Mouse (Mus musculus) layer of hippocampus, adult 18-20 months (tissue): ENCODE results near the gene Tax1bp1. TPM values are rescaled to one million over a fixed set of nuclear protein-coding genes. Genes with fewer than 3 reads are reported as not detected.
"Not testable (repeated sequence)": the region's sequence is repeated elsewhere in the genome, so short reads cannot be mapped to it uniquely, and the experiment has no call there.

ENCODE experiments used
- DNase-seq, 2 experiments: peaks; one replicate each; pipeline ENCODE4 v3.0.0; 2022; ENCODE audit warnings: low spot score in 2 of 2
- long read RNA-seq: library from polyadenylated mRNA; stranded (forward); transcript quantifications from one replicate; pipeline ENCODE4 v2.0.0, GENCODE M21; 2021
- total RNA-seq, 2 experiments: library from RNA; stranded (reverse); gene quantifications; 2 replicates each; pipeline ENCODE4 v1.2.3; 2021

Tax1bp1 gene
- total RNA-seq, result 100 to 1,000 TPM; 133 to 139 TPM
- long read RNA-seq, transcript Tax1bp1-201 (18 exons, 3,285 nt), result major isoform, 182 of 233 reads
- long read RNA-seq, partial matches to known transcripts, result 15 of 233 reads
- long read RNA-seq, other reads (novel, unspliced or antisense), result 36 of 233 reads

DNA sequence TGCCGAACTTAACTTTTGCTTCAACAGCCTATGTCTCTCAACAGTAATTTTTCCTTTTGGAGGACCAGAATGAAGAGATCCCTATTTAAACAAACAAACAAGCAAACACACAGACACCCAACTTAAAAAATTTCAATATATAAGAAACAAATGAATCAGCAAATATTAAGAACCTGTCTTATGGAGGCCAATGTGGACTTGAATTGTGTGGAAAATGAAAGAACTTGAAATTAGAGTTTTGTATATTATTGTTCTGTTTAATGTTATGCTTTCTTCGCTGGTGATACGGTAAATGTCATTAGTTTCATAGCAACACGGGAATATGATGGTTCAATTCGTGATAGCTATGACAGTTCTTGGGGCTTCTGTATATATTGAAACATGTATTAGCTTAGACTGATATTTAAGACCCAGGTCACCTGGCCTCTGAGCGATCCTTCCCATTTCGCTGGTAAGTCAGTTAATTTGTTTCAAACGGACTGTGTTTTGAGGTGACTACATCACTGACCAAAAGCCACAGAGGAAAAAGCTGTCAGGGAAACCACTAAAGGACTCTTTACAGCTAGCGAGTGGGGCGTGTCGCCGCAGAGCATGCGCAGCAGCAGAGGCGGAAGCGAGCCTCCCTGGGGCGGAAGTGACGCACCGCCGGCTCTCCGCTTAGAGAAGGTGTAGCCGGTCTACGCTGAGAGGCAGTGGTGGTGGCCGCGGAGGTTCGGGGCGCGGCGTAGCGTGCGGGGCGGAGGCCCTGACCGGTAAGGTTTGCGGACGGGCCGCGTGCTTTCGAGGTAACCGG lies at the start of gene Tax1bp1:
Gene Tax1bp1, plus strand, starts transcription at position 626 of the 793 bp plus-strand sequence.
- peak; percentile 88 to 95 for DNase-seq

DNA sequence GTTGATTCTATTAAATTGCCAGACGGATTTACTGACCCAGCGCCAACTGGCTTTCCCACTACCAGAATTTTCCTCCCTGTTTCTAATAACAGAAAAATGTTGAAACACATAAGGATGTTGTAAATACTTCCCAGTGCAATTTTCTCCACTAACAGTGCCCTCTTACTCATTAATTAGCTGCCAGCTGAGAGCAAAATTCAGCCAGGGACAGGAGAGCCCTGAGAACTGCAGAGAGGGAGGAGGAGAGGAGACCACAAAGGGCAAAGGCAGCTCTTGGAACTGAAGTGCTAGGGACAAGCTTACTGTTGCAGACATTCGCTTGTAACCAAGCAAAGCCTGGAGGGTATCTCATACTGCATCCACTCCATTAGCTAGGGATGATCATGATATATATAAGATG lies 45.9 kb upstream of the Tax1bp1 start:
- no peak for DNase-seq

DNA sequence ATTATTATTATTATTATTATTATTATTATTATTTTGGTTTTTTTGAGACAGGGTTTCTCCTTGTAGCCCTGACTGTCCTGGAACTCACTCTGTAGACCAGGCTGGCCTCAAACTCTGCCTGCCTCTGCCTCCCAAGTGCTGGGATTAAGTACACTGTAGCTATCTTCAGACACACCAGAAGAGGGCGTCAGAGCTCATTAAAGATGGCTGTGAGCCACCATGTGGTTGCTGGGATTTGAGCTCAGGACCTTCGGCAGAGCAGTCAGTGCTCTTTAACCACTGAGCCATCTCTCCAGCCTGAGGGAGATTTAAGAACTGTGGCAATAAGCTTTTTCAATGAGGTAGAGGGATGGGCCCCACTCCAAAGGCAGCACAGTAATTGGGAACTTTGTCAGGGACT lies 43.7 kb upstream of the Tax1bp1 start:
- not testable (repeated sequence) for DNase-seq

DNA sequence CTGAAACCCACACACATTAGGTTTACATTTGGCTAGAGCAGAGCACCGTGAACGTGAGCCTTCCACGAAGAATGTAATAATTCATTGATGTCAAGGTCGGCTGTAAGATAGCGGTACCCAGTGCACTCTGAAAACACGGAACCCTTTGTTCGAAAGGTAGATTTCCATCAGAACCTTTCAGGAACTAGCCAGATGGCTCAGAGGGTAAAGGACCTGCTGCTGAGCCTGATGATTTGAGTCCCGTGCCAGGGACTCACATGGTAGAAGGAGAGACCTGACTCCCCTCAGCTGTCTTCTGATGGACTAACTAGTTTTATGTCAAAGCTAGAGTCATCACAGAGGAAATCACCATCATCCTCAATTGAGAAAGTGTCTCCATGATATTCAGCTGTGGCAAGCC lies 41.7 kb upstream of the Tax1bp1 start:
- DNase-seq, result no peak

DNA sequence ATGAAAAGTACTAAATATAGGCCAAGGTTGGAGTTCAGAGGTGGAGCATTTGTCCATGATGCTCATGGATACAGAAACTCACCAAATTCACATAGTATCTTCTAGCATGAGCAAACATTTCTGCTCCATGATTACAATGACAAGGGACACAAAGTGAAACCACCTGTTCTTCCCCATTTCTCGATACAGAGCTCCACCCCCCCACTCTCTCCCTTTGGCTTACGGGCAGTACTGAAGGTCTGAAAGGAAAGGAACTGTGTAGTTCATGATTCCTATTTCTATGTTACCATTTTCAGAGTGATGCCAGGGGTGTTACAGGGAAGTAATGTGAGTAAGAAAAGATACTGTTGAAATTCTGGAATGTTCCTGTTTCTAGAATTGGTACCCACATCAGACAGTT lies 41.0 kb upstream of the Tax1bp1 start:
- no peak for DNase-seq

DNA sequence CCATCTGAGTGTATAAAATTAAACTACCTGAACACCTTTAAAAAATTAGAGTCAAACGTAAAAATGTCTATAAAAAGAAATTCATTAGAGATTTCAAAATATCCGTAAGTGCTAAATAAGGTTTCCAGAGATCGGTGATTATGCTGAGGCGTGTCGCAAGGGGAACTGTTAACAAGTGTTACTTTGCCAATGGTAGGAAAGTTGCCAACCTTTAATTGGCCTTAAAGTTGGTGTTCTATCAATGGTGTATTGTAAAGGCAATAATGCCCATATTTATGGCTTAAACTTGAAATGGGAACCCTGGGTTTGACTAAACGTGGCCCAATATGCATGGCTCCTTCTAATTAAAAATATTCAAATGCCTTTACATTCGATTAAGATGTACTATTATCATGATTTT lies 39.8 kb upstream of the Tax1bp1 start:
- no peak for DNase-seq

DNA sequence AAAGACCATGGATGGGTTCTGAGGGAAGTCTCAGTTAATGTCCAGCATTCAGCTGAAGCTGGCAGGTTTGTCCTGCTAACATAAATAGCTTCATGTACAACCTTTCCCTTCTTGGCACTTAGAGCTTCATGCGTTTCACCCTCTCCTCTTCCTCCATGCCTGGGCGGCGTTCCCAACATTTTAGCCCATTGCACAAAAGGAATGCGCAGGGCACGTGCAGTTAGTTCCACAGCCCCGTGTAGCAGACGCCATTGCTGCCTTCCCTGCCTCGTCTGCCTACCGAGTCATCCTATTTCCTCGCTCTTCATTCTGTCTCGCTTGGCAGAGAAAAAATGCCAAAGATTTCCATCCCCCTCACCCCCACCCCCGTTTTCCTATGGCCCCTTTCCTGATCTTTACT lies 39.0 kb upstream of the Tax1bp1 start:
- no peak for DNase-seq

DNA sequence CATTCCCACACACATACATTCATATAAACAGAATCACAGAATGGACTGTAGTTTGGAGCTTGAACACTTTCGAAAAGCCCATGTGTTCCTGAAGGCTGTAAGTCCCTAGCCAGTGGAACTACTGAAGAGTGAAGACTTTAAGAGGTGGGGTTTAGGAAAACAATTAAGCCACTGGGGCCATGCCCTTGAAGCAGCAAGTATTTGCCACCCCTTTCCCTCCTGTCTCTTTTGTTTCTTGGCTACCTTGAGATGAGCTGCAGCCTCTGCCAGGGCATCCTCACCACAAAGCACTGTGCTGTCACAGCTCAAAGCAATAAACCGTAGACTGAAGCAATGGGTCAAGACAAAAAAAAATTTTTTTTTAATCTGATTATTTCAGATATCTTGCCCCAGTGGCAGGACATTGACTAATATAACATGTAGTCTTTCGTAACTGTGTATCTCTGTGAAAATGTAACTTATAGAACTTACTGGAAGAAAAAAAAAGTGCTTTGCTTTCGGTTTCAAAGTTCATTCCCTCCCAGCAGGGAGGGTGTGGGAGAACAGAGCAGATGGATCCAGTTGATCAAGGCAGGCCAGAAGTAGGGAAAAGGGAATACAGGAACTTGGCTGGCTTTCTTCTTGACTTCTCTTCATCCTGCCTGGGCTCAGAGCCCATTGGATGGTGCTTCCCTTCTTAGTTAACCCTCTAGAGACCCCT lies 38.2 kb upstream of the Tax1bp1 start:
- DNase-seq, result no peak

DNA sequence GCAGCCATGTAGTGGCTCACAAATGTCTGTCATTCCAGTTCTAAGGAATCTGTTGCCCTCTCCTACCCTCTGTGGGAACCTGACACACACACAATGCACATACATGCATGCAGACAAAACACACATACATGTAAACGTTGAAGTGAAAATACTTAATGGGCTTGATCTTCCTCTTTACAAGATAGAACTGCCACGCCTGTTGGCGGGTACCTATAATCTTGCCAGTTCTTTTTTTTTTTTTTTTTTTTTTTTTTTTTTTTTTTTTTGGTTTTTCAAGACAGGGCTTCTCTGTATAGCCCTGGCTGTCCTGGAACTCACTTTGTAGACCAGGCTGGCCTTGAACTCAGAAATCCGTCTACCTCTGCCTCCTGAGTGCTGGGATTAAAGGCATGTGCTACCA lies 36.0 kb upstream of the Tax1bp1 start:
- not testable (repeated sequence) for DNase-seq

DNA sequence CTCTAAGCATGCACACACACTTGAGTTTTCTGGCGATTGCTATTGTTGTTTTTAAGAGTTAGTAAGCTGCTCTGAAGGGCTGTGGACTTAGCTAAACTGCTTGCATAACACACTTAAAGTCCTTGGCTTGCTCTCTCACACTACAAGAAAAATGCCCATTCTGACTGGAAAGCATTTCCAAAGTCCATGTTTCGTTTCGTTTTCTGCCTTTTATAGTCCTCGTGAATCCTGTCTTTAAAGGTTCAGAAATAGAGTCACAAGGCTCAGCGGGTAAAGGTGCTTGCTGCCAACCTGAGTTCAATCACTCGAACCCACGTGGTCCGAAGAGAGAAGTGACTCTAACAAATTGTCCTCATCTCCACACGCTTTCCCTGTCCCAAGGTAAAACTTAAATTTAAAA lies 34.0 kb upstream of the Tax1bp1 start:
- no peak for DNase-seq

DNA sequence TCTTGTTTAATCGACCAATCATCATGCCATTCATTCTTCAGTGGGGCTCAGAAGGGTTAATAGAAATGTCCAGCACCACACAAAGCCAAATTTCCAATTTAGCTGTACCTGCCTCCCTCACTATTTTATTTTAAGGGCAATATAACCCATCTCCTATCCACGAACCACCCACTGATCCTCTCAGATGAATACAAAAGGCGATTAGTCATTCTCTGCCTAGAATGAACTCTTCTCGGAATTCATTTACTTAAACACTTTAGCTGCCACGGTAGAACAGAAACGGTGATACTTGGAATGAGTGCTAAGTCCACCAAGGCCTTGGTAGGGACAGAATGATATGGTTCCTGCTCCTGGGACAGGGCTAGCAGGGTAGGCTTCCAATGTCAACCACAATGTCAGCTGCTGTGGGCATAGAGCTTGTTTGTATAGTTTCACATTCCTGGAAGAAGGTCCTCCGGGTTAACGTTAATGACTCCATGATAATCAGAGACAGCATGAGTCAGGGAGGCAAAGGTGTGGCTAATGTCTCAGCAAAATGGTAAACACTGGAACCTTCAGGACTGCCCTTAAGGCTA lies 33.0 kb upstream of the Tax1bp1 start:
- no peak for DNase-seq

DNA sequence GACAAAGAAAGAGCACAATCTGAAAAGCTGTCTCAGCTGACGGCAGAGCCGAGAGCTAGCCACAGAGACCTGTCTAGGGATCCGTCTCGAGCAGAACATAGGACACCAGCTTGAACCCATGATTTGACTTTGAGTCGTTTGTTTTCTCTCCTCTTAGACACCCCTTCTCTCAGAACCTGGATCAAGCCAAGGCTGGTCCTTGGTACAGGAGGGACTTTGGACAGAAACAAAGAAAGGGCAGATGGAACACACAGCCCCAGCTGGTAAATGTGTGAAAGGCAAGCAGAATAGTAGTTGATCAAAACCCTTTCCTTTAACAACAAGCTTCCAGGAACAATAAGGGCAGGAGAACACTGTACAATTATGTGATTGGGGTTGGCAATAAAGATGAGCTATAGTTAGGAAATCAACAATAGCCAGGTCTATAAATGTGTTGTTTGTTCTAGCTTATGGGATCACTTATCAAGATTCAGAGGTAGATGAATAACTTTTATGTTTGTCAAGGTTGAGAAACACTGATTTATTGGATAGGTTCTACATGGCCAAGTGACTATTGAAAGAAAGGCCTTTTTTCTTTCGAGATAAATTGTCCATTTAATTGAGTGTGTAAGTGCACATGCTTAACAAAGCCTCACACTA lies 31.6 kb upstream of the Tax1bp1 start:
- DNase-seq, result no peak

DNA sequence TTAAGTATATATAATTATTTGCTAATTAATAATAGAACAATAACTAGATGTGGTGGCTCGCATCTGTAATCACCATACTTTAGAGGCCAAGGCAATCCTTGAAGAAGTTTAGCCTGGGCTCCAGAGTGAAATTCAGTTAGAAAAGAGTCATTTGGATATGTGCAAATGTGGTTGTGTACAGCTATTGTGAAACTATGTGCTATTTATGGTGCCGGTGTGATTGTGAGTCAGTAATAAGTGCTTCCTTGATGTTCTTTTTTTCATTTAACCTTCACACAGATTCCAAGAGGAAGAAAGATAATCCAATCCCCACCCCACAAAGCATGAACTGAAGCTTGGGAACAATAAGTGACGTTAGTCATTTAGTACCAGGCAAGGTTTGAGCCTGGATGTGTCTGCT lies 30.9 kb upstream of the Tax1bp1 start:
- DNase-seq, result no peak

DNA sequence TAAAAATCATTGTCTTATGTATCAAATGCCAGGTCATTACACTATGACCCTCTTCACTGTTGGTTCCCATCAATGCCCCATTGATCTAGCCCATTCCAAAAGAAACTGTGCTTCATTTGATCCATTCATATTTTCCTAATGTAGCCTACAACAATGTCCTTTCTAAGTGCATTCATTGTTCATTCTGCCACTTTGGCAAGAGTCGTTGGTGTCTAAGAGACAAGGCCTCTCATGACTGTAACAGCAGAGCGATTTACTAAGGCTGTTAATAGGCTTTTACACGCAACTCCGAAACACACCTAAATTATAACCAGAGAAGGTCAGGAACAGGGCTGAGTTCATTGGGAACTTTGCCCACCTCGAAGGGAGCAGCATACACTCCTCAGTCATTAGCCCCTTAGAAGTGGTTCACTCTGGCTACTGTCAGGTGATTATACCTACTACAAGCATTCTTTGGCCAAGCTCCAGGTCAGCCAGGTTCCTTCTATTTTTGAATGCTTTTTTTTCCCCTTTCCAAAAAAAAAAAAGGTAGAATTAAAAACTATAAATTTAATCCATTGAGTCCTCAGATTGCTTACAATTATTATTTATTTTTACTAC lies 26.5 kb upstream of the Tax1bp1 start:
- DNase-seq, result peak in 1 of 2 experiments; percentile 5

DNA sequence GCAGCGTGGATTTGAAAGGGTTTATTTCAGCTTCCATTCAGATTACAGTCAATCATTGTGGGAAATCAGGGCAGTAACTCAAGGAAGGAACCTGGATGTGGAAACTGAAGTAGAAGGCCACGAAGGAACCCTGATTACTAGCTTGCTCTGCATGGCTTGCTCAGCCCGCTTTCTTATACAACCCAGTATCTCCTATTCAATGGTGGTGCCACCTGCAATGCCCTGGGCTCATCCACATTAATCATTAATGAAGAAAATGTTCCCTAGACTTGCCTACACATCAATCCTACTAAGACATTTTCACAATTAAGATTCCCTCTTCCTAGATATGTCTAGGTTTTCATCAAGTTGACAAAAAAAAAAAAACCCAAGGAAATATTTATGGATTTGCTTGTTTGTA lies 23.2 kb upstream of the Tax1bp1 start:
- no peak for DNase-seq

DNA sequence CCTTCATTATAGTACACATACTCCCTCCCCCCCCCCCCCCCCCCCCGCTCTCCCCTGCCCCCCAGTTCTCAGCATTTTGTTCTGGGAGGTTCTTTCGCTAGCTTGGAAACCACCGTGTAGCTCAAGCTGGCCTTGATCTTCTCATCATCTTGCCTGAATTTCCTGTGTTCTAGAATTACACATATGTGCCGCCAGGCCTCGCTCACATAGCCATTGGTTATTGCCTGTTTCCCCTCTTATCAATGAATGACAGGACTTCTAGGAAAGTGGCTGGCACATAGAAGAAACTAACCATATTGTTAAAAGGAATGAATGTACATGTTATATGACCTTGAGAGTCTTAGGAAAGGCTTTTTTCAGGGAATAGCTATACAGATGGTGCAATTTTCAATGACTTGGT lies 21.7 kb upstream of the Tax1bp1 start:
- DNase-seq, result no peak

DNA sequence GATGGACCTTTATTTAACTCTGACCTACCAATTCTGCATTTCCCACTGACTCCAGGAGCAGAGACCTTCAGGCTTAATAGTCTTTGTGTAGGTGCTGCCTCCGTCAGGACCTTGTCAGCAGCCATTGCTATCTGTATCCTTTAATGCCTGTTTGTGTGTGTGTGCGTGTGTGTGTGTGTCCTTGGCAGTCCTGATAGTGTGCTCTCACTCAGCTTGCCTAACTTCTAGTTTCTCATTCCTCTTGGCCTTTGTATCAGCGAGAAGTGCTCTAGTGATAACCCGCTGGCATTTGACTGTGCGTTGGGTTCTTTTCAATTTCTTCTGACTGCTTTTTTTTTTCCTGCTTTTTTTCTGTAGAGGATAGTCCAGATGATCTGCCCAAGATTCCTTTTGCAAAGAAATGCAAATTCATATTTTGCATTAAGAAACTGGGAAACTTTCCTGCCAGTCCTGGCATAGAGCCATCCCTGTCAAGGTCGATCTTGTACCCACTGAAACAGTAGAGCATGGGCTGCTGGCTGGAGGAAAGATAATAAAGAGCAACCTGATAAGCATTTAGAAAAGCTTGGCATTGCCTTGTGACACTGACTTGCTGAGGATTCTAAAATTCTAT lies 21.0 kb upstream of the Tax1bp1 start:
- DNase-seq, result no peak

DNA sequence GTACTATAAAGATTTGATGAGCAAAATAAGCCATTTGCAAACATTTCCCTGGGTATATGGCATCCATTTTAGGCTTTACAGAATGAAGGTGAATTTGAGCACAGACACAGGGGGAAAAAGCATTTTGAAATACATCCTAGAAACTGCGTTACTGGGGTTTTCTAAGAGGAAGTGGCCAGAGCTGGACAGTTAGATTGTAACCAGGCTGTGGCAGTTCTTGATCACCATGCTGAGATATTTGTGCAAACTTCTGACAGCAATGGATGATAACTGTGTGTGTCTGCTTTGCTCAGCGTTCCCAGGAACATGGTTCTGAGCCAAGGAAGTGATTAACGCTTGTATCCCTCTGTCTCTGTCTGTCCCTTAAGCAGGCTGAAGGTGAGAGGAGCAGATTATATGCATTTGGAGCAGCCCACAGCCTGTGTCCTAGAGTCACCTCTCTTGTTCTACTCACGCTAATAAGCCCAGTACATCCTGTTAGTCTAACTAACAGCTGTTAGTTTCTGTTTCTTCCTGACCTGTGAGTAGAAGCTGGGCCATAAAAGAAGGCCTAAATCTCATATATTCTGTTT lies 15.5 kb upstream of the Tax1bp1 start:
- DNase-seq, result no peak

DNA sequence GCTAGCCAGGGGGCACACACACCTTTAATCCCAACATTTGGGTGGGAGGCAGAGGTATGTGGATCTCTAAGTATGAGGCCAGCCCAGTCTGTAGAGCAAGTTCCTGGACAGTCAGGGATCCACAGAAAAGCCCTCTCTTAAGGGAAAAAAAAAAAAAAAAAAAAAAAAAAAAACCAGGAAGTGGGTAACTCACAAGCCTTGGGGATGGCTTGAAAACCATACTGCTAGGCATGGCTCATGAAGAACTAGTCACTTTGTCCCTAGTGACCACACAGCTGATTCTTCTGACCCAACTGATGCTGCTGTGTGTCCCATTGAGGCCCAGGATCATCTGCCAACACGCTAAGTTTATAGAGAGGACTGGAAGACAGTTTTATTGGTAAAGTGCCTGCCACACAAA lies 14.5 kb upstream of the Tax1bp1 start:
- no peak for DNase-seq

DNA sequence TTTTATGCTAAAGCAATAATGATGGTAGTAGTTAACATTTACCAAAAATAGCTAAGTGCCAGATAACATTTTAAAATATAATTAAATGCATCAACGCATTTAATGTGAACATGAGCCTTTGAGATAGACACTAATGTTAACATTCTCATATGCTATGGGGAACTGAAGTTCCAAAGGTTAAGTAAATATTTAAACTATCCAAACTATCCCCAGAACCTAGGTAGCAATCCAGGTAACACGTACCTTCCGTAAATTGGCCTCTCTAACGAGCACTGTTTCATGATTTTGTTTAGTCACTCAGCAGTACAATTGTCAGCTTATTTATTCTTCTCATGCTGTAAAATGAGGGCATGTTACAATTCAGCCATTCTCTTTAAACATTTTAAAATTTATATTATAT lies 13.6 kb upstream of the Tax1bp1 start:
- DNase-seq, result no peak

DNA sequence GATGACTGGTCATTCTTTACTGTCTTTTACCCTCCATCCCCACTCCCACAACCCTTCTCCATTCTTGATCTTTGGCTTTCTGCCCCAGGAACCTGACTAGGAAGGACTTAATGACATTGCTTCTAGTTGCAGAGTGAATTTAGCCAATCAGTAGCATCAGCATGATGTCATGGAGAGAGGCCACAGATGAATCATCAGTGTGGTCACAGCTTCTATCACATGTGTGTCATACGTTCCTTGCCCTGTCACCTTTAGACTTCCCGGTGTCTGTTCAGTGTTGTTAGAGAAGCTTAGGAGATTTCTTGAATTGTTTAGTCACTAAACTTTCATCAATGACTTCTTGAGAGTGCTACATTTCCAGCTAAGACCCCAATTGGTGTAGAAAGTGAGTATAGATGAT lies 10.3 kb upstream of the Tax1bp1 start:
- no peak for DNase-seq
